Mouse (Mus musculus): Measurements from ENCODE around the gene Mgat4b.
"Not testable (repeated sequence)": the region's sequence is repeated elsewhere in the genome, so short reads cannot be mapped to it uniquely, and the experiment has no call there.

Gene Mgat4b

DNA sequence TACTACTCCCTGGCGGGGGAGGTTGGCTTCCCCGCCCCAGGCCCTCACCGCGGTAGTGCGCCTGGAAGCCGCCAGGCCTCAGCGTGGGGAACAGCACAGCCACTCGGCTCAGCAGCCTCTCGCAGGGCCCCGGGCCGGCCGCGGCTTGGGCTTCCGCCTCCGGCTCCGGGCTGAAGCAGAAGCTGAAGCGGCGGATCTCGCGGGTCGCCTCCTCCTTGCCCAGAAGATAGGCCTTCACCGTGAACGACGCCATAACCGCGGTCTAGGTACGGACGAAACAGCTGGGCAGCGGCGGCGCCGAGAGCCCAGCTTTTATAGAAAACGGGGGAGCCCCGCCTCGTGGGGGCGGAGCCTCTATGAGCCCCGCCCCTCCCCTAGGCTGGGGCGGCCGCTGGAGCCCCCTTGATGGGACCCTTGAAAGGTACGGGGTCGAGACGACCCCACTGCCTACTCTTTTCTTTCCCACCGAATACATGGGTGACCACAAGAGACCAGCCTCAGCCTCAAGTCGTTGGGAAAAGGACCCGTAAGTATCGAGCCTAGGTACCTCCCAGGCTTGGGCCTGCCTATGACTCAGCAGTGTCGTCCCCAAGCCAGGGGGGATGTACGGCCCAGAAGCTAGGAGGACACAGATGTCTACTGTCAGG, at the start of gene Mgat4b, which contains the start of gene Sqstm1:
Mgat4b (plus strand) TSS at position 386 of the 647 bp plus-strand sequence.
Sqstm1 (minus strand) TSS at position 323 of the 647 bp plus-strand sequence.
- in situ Hi-C loops (cut with MboI, MseI), result no loop called here

DNA sequence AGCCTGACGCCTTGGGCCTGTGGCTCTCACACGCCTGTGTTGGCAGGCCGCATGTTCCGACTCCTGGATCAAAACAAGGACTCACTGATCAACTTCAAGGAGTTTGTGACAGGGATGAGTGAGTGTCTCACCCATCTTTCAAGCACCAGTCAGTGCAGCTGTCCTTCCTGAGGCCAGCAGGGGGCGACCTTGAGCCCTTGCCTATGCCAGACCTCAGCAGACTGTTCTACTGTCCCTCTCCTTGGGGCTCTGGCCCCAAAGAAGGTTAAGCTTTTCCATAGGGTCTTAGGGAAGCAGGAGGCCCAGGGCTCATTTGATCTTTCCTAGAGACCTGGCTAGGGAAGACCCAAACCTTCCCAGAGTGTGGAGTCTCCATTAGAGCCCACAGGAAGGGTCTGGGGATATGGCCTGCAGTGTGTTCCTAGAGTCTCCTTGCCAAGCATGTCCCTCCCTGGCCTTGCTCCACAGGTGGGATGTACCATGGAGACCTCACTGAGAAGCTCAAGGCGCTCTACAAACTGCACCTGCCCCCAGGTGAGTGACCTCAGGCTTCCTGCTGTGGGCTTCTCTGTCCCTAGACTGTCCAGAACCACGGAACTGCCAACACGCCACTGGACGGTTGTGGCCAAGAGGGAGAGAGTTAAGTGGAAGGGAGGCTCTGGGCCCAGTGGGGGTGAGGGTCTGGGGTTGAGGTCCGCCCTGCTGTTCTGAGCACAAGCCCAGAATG, 48.9 kb upstream of the Mgat4b start:
- in situ Hi-C loops (cut with MboI, MseI), result loop anchor here (5.0 kb wide), 1 partner anchor 66 kb away; no protein-coding TSS in a partner anchor

DNA sequence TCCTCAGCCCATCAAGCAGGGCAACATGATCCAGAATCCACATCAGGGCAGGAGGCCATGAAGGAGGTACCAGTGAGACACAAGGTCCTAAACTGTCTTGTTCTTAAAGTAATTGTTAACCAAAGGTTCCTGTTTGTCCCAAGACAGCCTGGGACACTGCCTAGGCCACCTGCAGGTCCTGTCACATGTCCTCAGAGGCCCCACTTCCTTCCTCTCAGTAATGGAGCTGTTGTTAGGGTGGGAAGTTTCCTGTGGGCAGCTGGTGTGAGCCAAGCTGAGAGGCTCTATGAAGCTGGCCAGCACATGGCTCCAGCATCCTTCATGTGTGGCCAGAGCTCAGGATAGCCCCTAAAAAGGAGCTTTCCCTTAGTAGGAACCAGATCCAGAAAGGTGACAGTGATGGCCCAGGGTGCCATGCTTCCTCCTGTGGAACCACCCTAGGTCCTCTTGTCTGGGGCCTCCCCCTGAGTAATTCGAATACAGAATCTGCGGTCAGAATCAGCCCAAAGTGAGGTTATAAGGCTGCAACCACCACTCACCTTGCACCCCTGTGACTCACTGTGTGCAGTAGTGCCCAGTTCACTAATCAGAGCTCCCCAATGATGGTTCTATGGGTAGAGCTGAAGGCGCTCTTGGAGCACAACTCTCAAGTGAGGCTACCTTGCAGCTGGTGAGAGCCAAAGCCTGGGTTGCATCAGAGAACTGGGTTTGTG, 48.2 kb upstream of the Mgat4b start:
- in situ Hi-C loops (cut with MboI, MseI), result loop anchor here (5.0 kb wide), 1 partner anchor 65 kb away; no protein-coding TSS in a partner anchor

DNA sequence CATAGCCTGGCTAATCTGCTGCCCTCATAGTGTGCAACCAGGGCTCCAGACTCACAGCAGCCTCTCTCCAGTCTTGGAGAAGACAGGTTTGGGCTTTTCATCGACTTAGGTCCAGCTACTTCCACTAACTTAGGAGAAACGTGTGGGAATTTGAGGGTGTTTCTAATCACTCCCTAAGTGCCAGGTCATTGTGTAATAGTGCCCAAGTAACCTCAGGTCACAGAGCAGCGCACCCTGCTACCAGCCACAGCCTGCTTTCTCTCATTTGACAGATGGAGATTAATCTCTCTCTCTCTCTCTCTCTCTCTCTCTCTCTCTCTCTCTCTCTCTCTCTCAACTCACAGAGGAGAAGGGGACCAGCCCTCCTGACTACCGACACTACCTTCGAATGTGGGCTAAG, 42.3 kb upstream of the Mgat4b start:
- in situ Hi-C loops (cut with MboI, MseI), result no loop called here

DNA sequence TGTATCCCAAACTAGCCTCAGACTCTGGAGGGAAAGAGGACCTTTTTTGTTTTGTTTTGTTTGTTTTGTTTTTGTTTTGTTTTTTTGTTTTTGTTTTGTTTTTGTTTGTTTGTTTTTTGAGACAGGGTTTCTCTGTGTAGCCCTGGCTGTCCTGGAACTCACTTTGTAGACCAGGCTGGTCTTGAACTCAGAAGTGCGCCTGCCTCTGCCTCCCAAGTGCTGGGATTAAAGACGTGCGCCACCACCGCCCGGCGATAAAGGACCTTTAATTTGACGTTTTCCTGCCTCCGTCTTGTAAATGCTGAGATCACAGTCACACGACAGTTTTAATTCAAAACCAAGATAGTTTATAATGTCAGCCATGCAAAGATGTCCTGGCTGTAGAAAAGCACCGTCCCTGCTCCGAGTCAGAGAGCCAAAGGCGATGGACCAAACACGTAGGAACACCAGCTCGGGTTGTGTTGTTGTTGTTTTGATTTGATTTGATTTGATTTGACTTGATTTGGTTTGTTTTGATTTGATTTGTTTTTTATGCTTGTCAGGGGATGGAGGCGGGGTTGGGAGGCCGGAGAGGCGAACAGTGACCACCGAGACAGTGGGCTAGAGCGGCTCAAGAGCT, 36.5 kb upstream of the Mgat4b start, which contains the start of gene Mrnip:
Mrnip (plus strand) TSS at position 334 of the 619 bp plus-strand sequence.
- in situ Hi-C loops (cut with MboI, MseI), result not testable (repeated sequence)

DNA sequence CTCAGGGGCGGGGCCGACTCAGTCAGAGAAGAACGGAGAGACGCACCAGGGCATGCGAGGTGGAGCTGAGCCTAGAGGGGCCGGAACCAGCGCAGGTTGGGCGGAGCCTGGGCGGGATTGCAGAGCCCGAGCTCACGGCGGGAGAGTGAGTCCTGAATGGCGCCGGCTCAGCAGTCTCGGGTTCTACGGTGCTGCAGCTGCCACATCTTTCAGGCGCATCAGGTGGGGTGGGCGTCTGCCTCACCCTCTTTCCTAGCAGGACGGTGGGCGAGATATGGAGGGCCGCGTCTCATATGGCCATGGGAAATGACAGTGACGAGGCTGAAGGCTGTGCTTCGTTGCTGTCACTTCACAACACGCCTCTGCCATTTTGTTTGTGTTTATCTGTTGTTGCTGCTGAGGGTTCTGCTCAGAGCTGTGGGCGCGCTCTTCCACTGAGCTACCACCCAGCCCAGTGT, 35.9 kb upstream of the Mgat4b start:
- in situ Hi-C loops (cut with MboI, MseI), result no loop called here

DNA sequence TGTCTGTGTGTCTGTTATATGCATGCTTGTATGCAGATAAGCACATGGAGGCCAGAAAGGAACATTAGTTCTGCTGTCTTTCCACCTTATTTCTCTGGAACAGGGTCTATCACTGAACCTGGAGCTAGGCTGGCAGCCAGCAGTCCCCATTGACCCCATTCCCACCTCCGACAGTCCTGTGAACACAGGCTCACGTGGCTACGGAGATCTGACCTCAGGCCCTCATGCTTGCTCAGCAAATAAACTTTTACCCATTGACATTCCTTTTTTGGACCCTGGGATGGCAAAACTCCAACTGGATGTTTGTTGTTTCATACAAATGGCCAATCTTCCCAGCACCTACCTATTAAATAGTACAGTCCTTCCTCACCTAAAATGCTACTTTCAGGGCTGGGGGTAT, 34.3 kb upstream of the Mgat4b start:
- in situ Hi-C loops (cut with MboI, MseI), result no loop called here

DNA sequence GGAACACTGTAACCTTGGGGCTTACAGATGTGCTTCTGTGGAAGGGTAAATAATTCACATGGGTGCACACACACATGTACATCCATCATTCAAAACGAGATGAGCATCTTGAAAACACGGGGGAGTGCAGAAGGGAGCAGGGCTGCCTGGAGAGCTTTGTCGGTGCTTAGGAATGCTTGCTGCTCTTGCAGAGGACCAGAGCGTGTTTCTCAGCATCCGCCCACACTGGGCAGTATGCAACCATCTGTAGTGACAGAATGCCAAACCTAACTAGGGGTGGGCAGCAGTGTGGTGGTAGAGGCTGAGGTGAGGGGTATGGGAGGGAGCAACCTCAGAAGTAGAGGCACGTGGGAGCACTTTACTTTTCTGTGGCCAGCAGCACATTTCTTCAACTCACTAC, 33.6 kb upstream of the Mgat4b start:
- in situ Hi-C loops (cut with MboI, MseI), result no loop called here

DNA sequence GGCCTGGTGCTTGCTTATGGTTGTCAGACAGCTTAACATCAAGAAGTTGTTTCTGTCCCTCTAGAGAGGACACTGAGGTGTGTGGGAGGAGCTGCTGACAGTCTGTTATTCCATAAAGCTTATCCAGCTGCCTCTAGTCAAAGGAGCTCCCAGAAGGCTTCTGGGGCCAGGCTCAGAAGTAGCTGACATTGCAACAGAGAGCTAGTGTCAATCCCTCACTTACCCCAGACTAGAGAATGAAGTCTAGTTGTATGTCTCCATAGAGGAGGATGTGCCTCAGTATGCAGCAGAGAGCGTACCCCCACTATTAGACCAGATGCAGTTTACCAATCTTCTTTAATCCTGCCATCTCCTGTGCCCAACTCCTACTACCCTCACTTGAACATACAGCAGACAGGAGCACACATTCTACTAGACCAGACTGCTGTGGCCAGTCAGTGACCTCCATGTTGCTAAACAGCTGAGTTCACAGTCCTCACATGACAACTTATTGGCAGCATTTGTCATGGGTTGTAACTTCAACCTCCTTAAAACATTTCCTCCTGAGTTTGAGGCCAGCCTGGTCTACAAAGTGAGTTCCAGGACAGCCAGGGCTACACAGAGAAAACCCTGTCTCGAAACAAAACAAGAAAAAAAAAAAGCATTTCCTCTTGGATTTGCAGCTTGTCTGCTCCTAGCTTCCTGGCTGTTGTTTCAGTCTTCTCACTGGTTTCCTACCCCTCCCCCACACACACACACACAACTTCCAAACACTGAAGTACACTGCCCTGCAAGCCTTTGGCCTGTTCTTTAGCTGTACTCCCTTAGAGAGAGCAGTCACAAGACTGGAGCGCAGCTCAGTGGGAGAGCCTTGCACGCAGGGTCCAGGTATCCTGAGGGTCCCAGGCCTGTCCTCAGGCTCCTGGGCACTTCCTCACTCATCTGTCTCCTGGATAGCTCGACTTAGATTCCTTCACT, 31.9 kb upstream of the Mgat4b start:
- in situ Hi-C loops (cut with MboI, MseI), result no loop called here

DNA sequence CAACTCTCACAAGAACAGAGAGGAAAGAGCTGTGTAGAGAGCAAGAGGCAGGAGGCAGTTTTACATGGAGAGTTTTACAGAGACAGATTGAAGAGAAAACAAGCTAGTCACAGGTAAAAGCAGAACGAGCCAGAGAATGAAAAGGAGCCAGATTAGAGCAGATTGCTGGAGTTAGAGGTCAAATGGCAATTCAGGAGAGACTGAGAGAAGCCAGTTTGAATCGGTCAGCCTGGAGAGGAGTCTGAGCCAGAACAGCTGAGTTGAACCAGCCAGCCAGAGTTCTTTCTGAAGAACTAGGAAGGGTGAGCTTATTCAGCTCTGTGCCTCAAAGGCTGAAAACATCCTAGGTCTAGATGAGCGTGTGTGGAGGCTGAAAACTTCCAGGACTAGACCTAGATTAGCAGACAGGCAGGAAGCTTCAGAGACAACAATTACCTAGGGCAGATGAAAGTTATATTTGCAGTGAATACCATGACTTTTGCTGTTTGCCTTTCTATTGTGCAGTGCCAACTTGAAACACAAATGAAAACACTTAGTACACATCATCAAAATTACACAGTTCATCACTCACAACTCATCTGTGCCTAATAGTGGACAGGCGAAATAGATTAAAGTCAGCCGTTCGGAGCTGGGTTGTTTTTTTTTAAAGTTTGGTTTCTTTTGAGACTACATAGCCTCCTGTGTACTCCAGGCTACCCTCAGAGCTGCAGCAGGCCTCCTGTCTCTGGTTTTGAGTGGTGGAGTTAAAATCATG, 30.0 kb upstream of the Mgat4b start:
- in situ Hi-C loops (cut with MboI, MseI), result no loop called here

DNA sequence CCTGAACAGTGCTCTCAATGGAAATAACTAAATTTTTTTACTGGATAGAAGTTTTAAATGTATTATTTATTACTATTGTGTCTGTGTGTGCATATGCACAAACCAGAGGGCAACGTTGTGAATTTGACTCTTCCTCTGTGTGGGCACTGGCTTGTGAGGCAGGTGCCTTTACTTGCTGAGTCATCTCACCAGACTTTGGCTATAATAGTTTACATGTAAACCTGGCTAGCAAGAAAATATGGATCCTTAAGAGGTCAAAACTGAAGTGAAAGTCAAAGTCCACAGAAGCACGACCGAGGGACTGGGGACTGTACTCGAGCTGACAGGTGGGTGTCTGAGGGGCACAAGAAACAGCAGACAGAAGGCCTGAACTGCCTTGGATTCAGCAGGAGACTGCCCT, 28.0 kb upstream of the Mgat4b start:
- in situ Hi-C loops (cut with MboI, MseI), result no loop called here

DNA sequence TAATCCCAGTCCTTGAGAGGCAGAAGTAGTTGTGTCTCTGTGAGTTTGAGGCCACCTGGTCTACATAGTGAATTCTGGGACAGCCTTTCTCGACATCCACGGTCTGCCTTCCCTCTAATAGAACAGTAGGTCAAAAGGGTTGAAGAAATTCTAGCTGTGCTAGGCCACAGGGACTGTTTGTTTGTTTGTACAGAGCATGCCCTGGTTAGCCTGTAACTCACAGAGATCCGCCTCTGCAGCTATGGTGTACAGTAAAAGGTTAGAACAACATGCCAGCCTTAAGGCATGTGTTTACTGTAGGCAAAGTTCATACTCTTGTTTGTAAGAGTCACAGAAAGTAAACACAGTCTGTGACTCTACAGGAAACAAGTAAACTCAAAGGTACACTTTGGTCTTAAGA, 25.9 kb upstream of the Mgat4b start:
- in situ Hi-C loops (cut with MboI, MseI), result no loop called here

DNA sequence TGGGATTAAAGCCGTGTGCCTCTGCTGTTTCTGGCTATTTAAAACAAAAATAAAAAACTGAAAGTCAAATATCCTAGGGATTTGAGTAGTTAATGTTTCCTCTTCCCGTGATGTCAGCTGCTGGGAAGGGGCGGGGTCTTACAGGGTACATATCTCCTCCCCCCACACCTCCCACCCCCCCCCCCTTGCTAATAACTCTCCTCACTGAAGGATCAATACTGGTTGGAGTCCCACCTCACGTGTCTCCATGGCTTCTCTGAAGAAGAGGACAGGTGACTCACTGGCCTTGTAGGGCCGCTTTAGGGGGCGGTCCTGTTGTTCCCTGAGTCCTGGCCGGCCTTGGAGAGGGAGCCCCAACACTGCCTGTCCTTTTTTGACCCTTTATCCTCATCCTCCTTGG, 22.0 kb upstream of the Mgat4b start:
- in situ Hi-C loops (cut with MboI, MseI), result no loop called here

DNA sequence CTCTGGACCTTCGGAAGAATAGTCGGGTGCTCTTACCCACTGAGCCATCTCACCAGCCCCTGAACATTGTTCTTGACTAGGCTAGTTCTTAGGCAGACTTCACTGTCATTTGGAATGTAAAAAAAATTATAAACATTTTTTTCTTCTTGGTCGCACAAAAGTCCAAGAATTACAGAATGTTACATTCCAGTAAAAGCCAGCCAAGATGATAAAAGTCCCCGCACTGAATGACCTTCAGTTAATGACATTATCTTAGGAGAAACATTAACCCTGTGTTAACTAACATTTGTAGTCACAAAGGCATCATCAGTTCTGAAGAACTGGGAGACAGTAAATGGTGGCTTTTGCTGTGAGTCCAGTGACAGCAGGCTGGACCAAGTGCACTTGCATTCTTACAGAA, 20.3 kb upstream of the Mgat4b start:
- in situ Hi-C loops (cut with MboI, MseI), result loop anchor here (10.0 kb wide), 1 partner anchor 936 kb away; no protein-coding TSS in a partner anchor

DNA sequence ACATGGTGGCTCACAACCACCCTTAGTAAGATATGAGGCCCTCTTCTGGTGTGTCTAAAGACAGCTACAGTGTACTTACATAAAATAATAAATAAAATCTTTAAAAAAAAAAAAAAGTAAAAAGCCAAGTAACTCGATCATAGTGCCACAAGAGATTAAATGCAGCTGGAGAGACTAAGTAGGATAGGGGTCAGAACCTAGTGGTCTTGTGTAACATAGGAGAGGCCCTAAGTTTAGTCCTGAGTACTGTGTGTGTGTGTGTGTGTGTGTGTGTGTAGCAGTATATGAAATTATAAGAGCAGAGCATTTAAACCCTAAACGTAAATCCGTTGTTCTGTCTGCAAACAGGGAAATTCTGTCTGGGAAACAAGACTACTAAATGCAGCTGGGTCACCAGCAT, 18.4 kb upstream of the Mgat4b start:
- in situ Hi-C loops (cut with MboI, MseI), result loop anchor here (10.0 kb wide), 1 partner anchor 937 kb away; no protein-coding TSS in a partner anchor

DNA sequence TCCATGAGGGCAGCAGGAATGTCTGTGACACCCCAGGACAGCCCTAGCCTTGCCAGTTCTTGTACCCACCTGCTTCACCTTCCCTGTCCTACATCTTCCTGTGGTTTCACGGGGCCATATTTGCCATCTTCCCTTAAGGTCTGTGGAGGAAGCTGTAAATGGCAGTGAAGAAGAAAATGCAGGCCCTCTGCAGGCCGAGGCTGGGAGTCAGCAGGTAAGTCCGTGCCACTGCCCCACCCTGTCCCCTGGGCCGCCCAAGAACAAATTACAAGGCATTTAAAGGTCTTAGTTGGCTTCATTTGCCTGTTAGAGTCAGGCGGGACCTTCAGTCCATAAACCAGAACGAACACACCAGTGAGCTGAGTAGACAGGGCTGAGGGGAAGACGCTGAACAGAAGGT, 16.6 kb upstream of the Mgat4b start:
- in situ Hi-C loops (cut with MboI, MseI), result loop anchor here (10.0 kb wide), 1 partner anchor 939 kb away; no protein-coding TSS in a partner anchor

DNA sequence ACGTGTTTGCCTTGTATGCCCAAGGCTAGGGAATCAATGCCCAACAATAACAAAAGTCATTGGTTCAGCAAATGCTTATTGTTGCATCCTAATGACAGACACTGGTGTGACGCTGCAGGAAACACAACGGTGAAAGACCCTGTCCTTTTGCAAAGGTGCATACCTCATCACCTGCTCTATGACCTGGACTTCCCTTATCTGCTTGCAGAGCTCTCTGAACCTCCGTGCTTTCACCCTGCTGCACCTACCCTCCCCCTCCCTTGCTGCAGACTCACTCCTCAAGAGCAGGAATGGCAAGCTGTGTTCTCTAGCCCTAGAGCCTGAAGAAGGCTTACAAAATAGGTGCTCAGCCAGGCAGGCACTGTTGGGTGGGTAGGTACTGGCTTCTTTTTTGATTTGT, 15.9 kb upstream of the Mgat4b start:
- in situ Hi-C loops (cut with MboI, MseI), result loop anchor here (10.0 kb wide), 1 partner anchor 940 kb away; no protein-coding TSS in a partner anchor

DNA sequence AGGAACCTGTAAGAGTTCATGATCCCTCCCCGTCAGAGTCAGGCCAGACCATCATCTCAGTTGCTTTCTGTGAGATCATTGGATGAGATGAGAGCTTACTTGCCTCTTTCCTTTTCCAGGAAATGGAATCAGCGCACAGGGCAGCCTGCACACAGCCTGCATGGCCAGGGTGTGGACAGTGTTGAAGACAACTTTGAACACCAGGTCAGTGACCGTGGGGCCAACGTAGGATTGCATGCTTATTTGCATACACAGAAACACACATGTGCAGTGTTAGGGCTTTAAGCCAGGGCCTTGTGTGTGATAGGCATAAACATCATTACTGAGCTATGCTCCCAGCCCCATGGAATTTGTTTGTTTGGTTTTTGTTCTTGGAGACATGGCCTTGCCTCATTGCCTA, 13.2 kb upstream of the Mgat4b start:
- in situ Hi-C loops (cut with MboI, MseI), result loop anchor here (10.0 kb wide), 1 partner anchor 943 kb away; no protein-coding TSS in a partner anchor

DNA sequence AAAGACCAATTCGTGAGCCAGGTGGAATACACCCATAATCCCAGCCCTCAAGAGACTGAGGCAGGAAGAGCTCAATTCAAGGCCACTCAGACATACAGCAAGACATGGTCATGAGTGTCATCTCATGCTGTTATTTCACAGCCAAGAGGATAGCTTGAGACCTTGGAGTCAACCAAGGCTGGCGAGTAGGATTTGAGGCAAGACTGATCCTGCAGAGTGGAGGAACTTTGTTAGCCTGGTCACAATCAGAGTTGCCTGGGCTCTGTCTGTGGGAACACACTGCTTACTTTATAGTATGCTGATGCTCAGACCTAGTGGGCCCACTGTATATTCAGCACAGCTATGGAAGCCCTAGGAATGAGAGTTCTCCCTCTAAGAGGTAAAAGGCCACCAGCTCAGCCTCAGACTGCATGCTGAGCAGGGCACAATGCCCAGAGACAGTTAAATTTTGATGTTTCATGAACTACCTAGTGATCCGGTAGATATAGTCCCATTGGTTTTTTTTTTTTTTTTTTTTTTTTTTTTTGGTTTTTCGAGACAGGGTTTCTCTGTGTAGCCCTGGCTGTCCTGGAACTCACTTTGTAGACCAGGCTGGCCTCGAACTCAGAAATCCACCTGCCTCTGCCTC, 12.4 kb upstream of the Mgat4b start:
- in situ Hi-C loops (cut with MboI, MseI), result loop anchor here (10.0 kb wide), 1 partner anchor 944 kb away; no protein-coding TSS in a partner anchor

Measured in T-helper 2 cell (primary cell).